Mouse (Mus musculus) lung, embryonic 16.5 days (tissue): ENCODE data around the gene Polr3f. TPM values are rescaled to one million over a fixed set of nuclear protein-coding genes. Genes with fewer than 3 reads are reported as not detected.

Source experiments
- ATAC-seq: fragments of 200-750 bp; cut with Nextera tagmentation; 2 replicates; pipeline ENCODE4 v1.8.0; 2017; ENCODE audit warnings: low read depth, mild to moderate bottlenecking, moderate library complexity
- H3K27ac ChIP-seq: fragments of 300-500 bp; sonication (generic); 2 replicates; pipeline ENCODE4 v1.5.1; 2014; ENCODE audit warnings: mild to moderate bottlenecking, control low read depth, low read length
- H3K27me3 ChIP-seq: fragments of 300-500 bp; sonication (generic); 2 replicates; pipeline ENCODE4 v1.6.1; 2014; ENCODE audit warnings: low read depth, low read length, mixed read lengths; ENCODE audit not compliant: control insufficient read depth, insufficient read depth
- H3K36me3 ChIP-seq: fragments of 300-500 bp; sonication (generic); 2 replicates; pipeline ENCODE4 v1.6.1; 2014; ENCODE audit warnings: low read length; ENCODE audit not compliant: control insufficient read depth, insufficient read depth
- H3K4me1 ChIP-seq: fragments of 300-500 bp; sonication (generic); replicated peaks from 2 replicates; pipeline ENCODE4 v1.6.1; 2014; ENCODE audit warnings: low read length, mixed read lengths; ENCODE audit not compliant: control insufficient read depth, insufficient read depth
- H3K4me2 ChIP-seq: fragments of 300-500 bp; sonication (generic); 2 replicates; pipeline ENCODE4 v1.6.1; 2014; ENCODE audit warnings: low read depth, low read length, control low read depth
- H3K4me3 ChIP-seq: fragments of 300-500 bp; sonication (generic); 2 replicates; pipeline ENCODE4 v1.5.1; 2014; ENCODE audit warnings: mild to moderate bottlenecking, low read length, control low read depth
- H3K9ac ChIP-seq: fragments of 300-500 bp; sonication (generic); 2 replicates; pipeline ENCODE4 v1.6.1; 2014; ENCODE audit warnings: low read length, control low read depth
- H3K9me3 ChIP-seq: fragments of 300-500 bp; sonication (generic); 2 replicates; pipeline ENCODE4 v1.6.1; 2016; ENCODE audit warnings: low read length; ENCODE audit not compliant: control insufficient read depth
- WGBS: fragments of 180-500 bp; shearing (Covaris S2); extraction: QIAGEN DNeasy Blood & Tissue Kit; methylation state at CpG from one replicate; pipeline ENCODE4 v1.1.7; 2014; 5-methylcytosine and 5-hydroxymethylcytosine counted together
- polyA plus RNA-seq: library from polyadenylated mRNA; unstranded; fragments of >200 nt; fragmentation: Nextera tagmentation; extraction: Ambion mirVana; gene quantifications from 2 replicates; pipeline ENCODE4 v1.2.1, GENCODE M21; 2015

The Polr3f gene
- polyA plus RNA-seq, 1 experiment from 2014 or later = 25.3 TPM

DNA sequence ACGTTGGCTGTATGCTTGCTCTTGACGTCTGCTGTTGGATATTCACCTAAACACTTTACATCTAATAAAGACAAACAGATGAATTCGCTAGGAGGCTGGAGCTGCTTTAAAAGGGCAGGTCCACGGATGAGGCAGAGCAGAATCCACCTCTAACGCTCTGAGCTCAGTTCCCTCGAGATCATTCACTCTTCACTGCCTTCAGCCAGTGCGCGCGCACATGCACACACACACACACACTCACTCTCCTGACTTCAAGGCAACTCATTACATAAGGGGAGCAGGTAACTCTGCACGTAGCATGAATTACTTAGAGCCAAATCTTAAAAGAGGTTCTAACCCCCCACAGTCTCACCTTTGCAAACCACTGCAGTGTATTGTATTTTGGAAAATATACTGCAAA, 1.7 kb upstream of the Polr3f start:
- Histone ChIP-seq H3K9ac (no peak overlapping the region), H3K4me2 (no peak overlapping the region), H3K27me3 (no peaks in the 10 kb centered on the region; the same call in 1 of the 2 replicates), H3K4me3 (no peak overlapping the region), H3K36me3 (no peaks in the 10 kb centered on the region), H3K9me3 (no peaks in the 10 kb centered on the region), H3K4me1 (peaks cover 11% of the 10 kb centered on the region), H3K27ac (no peak overlapping the region)
- 58% methylated on average over 10 of the region's 10 CpGs for WGBS
- no peak for ATAC-seq

DNA sequence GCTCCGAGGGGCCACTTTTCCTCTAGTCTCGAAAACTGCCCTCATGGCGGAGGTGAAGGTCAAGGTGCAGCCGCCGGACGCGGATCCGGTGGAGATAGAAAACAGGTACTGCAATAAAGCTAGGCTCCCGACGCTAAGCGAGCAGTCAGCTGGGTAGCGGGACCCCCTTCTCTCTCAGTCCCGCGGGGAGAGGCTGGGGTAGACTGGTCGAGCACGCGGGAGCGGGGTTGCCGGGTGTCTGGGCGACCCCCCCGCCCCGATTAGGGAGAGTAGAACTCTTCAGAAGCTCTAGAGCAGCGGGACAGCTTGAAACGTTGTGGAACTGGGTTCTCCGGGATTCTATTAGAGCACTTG, 280 bp downstream of the Polr3f start:
- ATAC-seq = peak; percentile 44
- no peaks in the 10 kb centered on the region; the same call in 1 of the 2 replicates for H3K27me3 ChIP-seq
- peak overlapping the region; percentile 86 for H3K27ac ChIP-seq
- H3K4me3 ChIP-seq = peak overlapping the region; percentile 99
- H3K36me3 ChIP-seq = peaks cover 7% of the 10 kb centered on the region
- H3K9me3 ChIP-seq = no peaks in the 10 kb centered on the region
- H3K4me1 ChIP-seq = peaks cover 11% of the 10 kb centered on the region
- peak overlapping the region; percentile 95 for H3K9ac ChIP-seq
- 0% methylated on average over 25 of the region's 25 CpGs for WGBS
- H3K4me2 ChIP-seq = peak overlapping the region; percentile 93

GRCm38 (mm10) chr2:144537123-144537522, 9.6 kb downstream of the Polr3f start:
- no peak overlapping the region for H3K27ac ChIP-seq
- peaks cover 2% of the 10 kb centered on the region; the same call in 1 of the 2 replicates for H3K9me3 ChIP-seq
- no peaks in the 10 kb centered on the region for H3K4me1 ChIP-seq
- no peak overlapping the region for H3K4me3 ChIP-seq
- H3K27me3 ChIP-seq = no peaks in the 10 kb centered on the region
- peaks cover 64% of the 10 kb centered on the region for H3K36me3 ChIP-seq
- 94% methylated on average over 7 of the region's 7 CpGs for WGBS
- H3K9ac ChIP-seq = no peak overlapping the region
- H3K4me2 ChIP-seq = no peak overlapping the region
- no peak for ATAC-seq

- no peaks in the 10 kb centered on the region for H3K27me3 ChIP-seq
- H3K27ac ChIP-seq = no peak overlapping the region
- no peak overlapping the region for H3K4me2 ChIP-seq
- no peak overlapping the region for H3K9ac ChIP-seq
- no peak for ATAC-seq
- H3K4me1 ChIP-seq = no peaks in the 10 kb centered on the region
- 84% methylated on average over 4 of the region's 4 CpGs for WGBS
- peaks cover 44% of the 10 kb centered on the region for H3K36me3 ChIP-seq
- no peaks in the 10 kb centered on the region for H3K9me3 ChIP-seq
- no peak overlapping the region for H3K4me3 ChIP-seq
These were observed 13.7 kb downstream of the Polr3f start for GRCm38 (mm10) chr2:144541246-144541645.

- H3K4me2 ChIP-seq = no peak overlapping the region
- peaks cover 31% of the 10 kb centered on the region for H3K36me3 ChIP-seq
- H3K27me3 ChIP-seq = no peaks in the 10 kb centered on the region
- no peaks in the 10 kb centered on the region for H3K9me3 ChIP-seq
- ATAC-seq = no peak
- H3K27ac ChIP-seq = no peak overlapping the region
- no peak overlapping the region for H3K9ac ChIP-seq
- WGBS = 85% methylated on average over 6 of the region's 6 CpGs
- H3K4me3 ChIP-seq = no peak overlapping the region
- H3K4me1 ChIP-seq = no peaks in the 10 kb centered on the region
These were observed 16.2 kb downstream of the Polr3f start for GRCm38 (mm10) chr2:144543670-144544069.

DNA sequence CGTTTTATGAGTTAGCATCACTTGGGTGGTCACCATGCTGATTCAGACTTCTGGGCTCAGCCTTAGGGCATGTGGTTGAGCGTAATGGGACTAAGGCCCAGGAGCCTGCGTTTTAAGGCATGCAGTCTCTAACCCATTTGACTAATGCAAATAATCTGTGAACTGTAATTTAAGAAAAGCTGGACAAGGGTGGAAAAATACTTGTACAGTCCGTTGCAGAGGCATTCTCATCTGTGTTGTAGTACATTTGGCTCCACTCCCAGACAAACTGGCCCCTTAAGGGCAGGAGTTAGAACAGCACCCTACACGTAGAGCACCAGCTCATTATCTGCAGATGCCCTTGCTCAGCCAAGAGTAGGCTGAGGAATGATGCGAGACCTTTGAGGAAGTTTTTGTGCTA, 17.1 kb downstream of the Polr3f start:
- Histone ChIP-seq H3K4me3 (no peak overlapping the region), H3K27me3 (no peaks in the 10 kb centered on the region), H3K9me3 (no peaks in the 10 kb centered on the region), H3K4me2 (no peak overlapping the region), H3K9ac (no peak overlapping the region), H3K36me3 (peaks cover 24% of the 10 kb centered on the region), H3K27ac (peak overlapping the region; percentile 40; the same call in 1 of the 2 replicates), H3K4me1 (no peaks in the 10 kb centered on the region; the same call in 1 of the 2 replicates)
- 58% methylated on average over 6 of the region's 6 CpGs for WGBS
- ATAC-seq = peak; percentile 87

- 91% methylated on average over 2 of the region's 2 CpGs for WGBS
- no peak for ATAC-seq
- Histone ChIP-seq H3K9ac (no peak overlapping the region), H3K36me3 (peaks cover 20% of the 10 kb centered on the region), H3K27me3 (no peaks in the 10 kb centered on the region), H3K4me2 (no peak overlapping the region), H3K27ac (no peak overlapping the region), H3K9me3 (no peaks in the 10 kb centered on the region), H3K4me1 (peaks cover 3% of the 10 kb centered on the region; the same call in 1 of the 2 replicates), H3K4me3 (no peak overlapping the region)
These were observed 17.5 kb downstream of the Polr3f start for GRCm38 (mm10) chr2:144545061-144545460.

DNA sequence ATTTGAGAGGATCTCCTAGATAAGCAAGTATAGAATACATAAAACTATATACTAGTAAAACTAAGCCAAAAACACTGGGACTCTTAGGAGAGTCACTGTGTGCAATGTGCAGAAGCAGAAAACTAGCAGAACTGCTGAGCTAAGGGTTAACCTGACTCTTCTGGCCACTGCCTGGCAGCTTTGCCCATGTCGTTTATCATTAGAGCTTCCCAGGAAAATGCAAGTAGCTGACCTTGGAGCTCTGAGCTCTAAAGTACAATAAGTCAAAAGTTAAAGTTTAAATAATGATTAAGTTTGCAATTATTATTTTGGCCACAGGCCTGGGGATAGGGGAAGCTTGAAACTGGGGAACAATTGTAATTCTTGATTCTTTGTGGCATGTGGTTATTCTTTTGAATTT, 18.0 kb downstream of the Polr3f start:
- no peak overlapping the region for H3K27ac ChIP-seq
- H3K36me3 ChIP-seq = peaks cover 19% of the 10 kb centered on the region
- no peak overlapping the region for H3K4me2 ChIP-seq
- 37% methylated on average over 1 of the region's 1 CpGs for WGBS
- no peak for ATAC-seq
- no peak overlapping the region for H3K9ac ChIP-seq
- no peak overlapping the region for H3K4me3 ChIP-seq
- no peaks in the 10 kb centered on the region for H3K27me3 ChIP-seq
- H3K9me3 ChIP-seq = no peaks in the 10 kb centered on the region
- H3K4me1 ChIP-seq = peaks cover 4% of the 10 kb centered on the region; the same call in 1 of the 2 replicates

DNA sequence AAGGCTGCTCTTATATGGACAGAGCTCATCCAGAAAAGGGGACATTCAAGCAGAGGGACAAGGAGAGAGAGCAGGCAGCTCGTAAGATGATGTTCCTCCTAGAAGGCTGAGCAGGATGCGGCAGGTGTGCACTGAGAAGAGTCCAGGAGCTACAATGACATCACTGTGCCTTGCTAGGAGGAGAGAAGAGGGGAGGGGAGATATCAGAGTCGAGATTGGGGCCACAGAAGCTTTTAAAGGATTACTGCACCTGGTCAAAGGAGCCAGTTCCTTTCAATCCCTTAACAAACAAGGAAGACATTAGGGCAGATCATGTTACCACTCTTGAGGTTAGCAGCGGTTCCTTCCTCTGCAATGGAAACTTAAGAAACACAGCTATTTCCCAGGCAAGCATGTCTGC, 20.0 kb downstream of the Polr3f start:
- no peak overlapping the region for H3K27ac ChIP-seq
- peaks cover 14% of the 10 kb centered on the region for H3K36me3 ChIP-seq
- 51% methylated on average over 4 of the region's 4 CpGs for WGBS
- no peaks in the 10 kb centered on the region for H3K27me3 ChIP-seq
- no peak overlapping the region for H3K9ac ChIP-seq
- H3K4me2 ChIP-seq = no peak overlapping the region
- ATAC-seq = no peak
- H3K4me1 ChIP-seq = peaks cover 4% of the 10 kb centered on the region; the same call in 1 of the 2 replicates
- H3K9me3 ChIP-seq = no peaks in the 10 kb centered on the region
- no peak overlapping the region for H3K4me3 ChIP-seq

- 0% methylated on average over 17 of the region's 17 CpGs for WGBS
- peak within 1 kb of the TSS; percentile 89 for H3K27ac ChIP-seq
- peaks cover 4% of the 10 kb centered on the region; the same call in 1 of the 2 replicates for H3K4me1 ChIP-seq
- H3K27me3 ChIP-seq = no peaks in the 10 kb centered on the region
- no peaks in the 10 kb centered on the region for H3K9me3 ChIP-seq
- peak; percentile 92 for ATAC-seq
- H3K36me3 ChIP-seq = 0 out of 2 replicates have a peak, but pooled peaks cover 3% of the 10 kb centered on the region
- H3K9ac ChIP-seq = peak within 1 kb of the TSS; percentile 89
- H3K4me2 ChIP-seq = peak within 1 kb of the TSS; percentile 65
- H3K4me3 ChIP-seq = peak within 1 kb of the TSS; percentile 89
These were observed 23.0 kb downstream of the Polr3f start, which contains the start of gene Rbbp9 for GRCm38 (mm10) chr2:144550529-144550928. Rbbp9 (minus strand) TSS chr2:144550869.
